Mouse (Mus musculus) left cerebral cortex, postnatal 10 days (tissue): Measurements from ENCODE around the gene Pam. TPM values are rescaled to one million over a fixed set of nuclear protein-coding genes. Genes with fewer than 3 reads are reported as not detected.
"Not testable (repeated sequence)": the region's sequence is repeated elsewhere in the genome, so short reads cannot be mapped to it uniquely, and the experiment has no call there.

Source experiments
- DNase-seq, 2 experiments: peaks; one replicate each; pipeline ENCODE4 v3.0.0; 2021 to 2022; ENCODE audit warnings: low spot score in 2 of 2, mixed read lengths in 1 of 2; ENCODE audit errors: extremely low spot score in 1 of 2
- intact Hi-C: fragments of 180-260 bp; cut with DNase I; formaldehyde crosslinking; loops from one replicate; pipeline ENCODE4 v1.15.1; 2025
- total RNA-seq, 2 experiments: library from RNA; stranded (reverse); gene quantifications; 2 replicates each; pipeline ENCODE4 v1.2.3; 2021

Pam gene
- total RNA-seq, 2 experiments from 2014 or later = 159 to 181 TPM

GRCm38 (mm10) chr1:98049756-98050155, 45.7 kb downstream of the Pam start:
- intact Hi-C loops = loop anchor here (10.0 kb wide), 1 partner anchor 305 kb away; no protein-coding TSS in a partner anchor
- DNase-seq = no peak

GRCm38 (mm10) chr1:98048218-98048801, 47.1 kb downstream of the Pam start:
- intact Hi-C loops = no loop called here
- no peak for DNase-seq

GRCm38 (mm10) chr1:98047284-98048217, 47.9 kb downstream of the Pam start:
- intact Hi-C loops = no loop called here
- peak; percentile 36 to 48 for DNase-seq

GRCm38 (mm10) chr1:98042425-98042824, 53.0 kb downstream of the Pam start:
- intact Hi-C loops = no loop called here
- no peak for DNase-seq

GRCm38 (mm10) chr1:98038252-98038651, 57.2 kb downstream of the Pam start:
- intact Hi-C loops = no loop called here
- DNase-seq = no peak

GRCm38 (mm10) chr1:98035736-98036135, 59.7 kb downstream of the Pam start:
- no peak for DNase-seq
- intact Hi-C loops = no loop called here

- intact Hi-C loops = no loop called here
- DNase-seq = peak; percentile 43 to 77
These were observed 63.6 kb downstream of the Pam start for GRCm38 (mm10) chr1:98031802-98032201.

GRCm38 (mm10) chr1:98029025-98029424, 66.4 kb downstream of the Pam start:
- no peak for DNase-seq
- intact Hi-C loops = no loop called here

- DNase-seq = no peak
- intact Hi-C loops = no loop called here
These were observed 67.0 kb downstream of the Pam start for GRCm38 (mm10) chr1:98028468-98028867.

- intact Hi-C loops = no loop called here
These were observed 67.5 kb downstream of the Pam start for GRCm38 (mm10) chr1:98027959-98028358.

GRCm38 (mm10) chr1:98025924-98026640, 69.4 kb downstream of the Pam start:
- intact Hi-C loops = no loop called here
- no peak for DNase-seq

More at GRCm38 (mm10) chr1:98027959-98028358, 67.5 kb downstream of the Pam start:
- no peak for DNase-seq

- intact Hi-C loops = no loop called here
- no peak for DNase-seq
These were observed 71.6 kb downstream of the Pam start for GRCm38 (mm10) chr1:98023866-98024265.

GRCm38 (mm10) chr1:98018987-98019386, 76.5 kb downstream of the Pam start:
- intact Hi-C loops = no loop called here
- DNase-seq = no peak

- intact Hi-C loops = no loop called here
- no peak for DNase-seq
These were observed 79.2 kb downstream of the Pam start for GRCm38 (mm10) chr1:98016004-98016848.

GRCm38 (mm10) chr1:98015564-98015963, 79.9 kb downstream of the Pam start:
- no peak for DNase-seq
- intact Hi-C loops = no loop called here

- intact Hi-C loops = no loop called here
- peak; percentile 61 to 74 for DNase-seq
These were observed 92.7 kb downstream of the Pam start for GRCm38 (mm10) chr1:98002561-98003425.

GRCm38 (mm10) chr1:97999465-97999864, 96.0 kb downstream of the Pam start:
- no peak for DNase-seq
- intact Hi-C loops = no loop called here

- intact Hi-C loops = not testable (repeated sequence)
- DNase-seq = peak in 1 of 2 experiments; percentile 33
These were observed 96.5 kb downstream of the Pam start for GRCm38 (mm10) chr1:97998961-97999360.
